Comparison of ENCODE assay signal across 11 mouse cellular contexts in genomic region chr16:93137249-93137648, GRCm38 (mm10).
A peak's percentile ranks its signal among the peaks of the same experiment; 100 is the strongest.
DNase-seq lines count a peak whose midpoint lies in the region; ATAC-seq and TF ChIP-seq lines count a peak whose summit lies in the region.
"Had no signal": no experiment of that assay in that cellular context is flagged by ENCODE, and none has a peak within 500 bp of the region (broad histone marks: within the 10 kb centered on the region; RNA-seq: fewer than 3 reads in every experiment).

No protein-coding gene starts in this region.

- no peak overlapping the region for H3K9ac ChIP-seq in midbrain, postnatal 0 days (replicated peaks; ENCODE audit: low read length, poor library complexity, severe bottlenecking)
- H3K9ac ChIP-seq in midbrain, embryonic 13.5 days (replicated peaks), result no peak overlapping the region
- H3K9ac ChIP-seq in stomach, embryonic 15.5 days, result no peak overlapping the region
- H3K9ac ChIP-seq: lung, embryonic 15.5 days had no signal

- no peak overlapping the region for H3K4me3 ChIP-seq in midbrain, postnatal 0 days (ENCODE audit: low read depth, low read length)
- H3K4me3 ChIP-seq in midbrain, embryonic 13.5 days (replicated peaks), result no peak overlapping the region
- no peak overlapping the region for H3K4me3 ChIP-seq in stomach, embryonic 15.5 days (replicated peaks)
- H3K4me3 ChIP-seq: erythroblast, embryonic 14.5 days; hindbrain, embryonic 10.5 days; lung, embryonic 15.5 days had no signal

- 64% methylated on average over 1 of the region's 1 CpGs for WGBS in midbrain, postnatal 0 days
- 72% methylated on average over 1 of the region's 1 CpGs for WGBS in midbrain, embryonic 13.5 days
- 44% methylated on average over 1 of the region's 1 CpGs for WGBS in stomach, embryonic 15.5 days

- H3K9me3 ChIP-seq in midbrain, postnatal 0 days (ENCODE audit: low read length), result no peaks in the 10 kb centered on the region
- no peaks in the 10 kb centered on the region for H3K9me3 ChIP-seq in midbrain, embryonic 13.5 days
- H3K9me3 ChIP-seq in stomach, embryonic 15.5 days, result no peaks in the 10 kb centered on the region
- H3K9me3 ChIP-seq: hindbrain, embryonic 10.5 days; lung, embryonic 15.5 days had no signal

- TF ChIP-seq CTCF in midbrain, postnatal 0 days (IDR thresholded peaks at IDR 0.05), result peak; percentile 65

- no peak for ATAC-seq in midbrain, postnatal 0 days (ENCODE audit: low FRiP score)
- ATAC-seq in midbrain, embryonic 13.5 days, result no peak
- ATAC-seq in stomach, embryonic 15.5 days (ENCODE audit: insufficient read depth, low FRiP score, low read depth), result peak; percentile 50; the same call in 1 of the 2 replicates

- no peak overlapping the region for H3K27ac ChIP-seq in midbrain, postnatal 0 days (ENCODE audit: low read depth, low read length)
- no peak overlapping the region for H3K27ac ChIP-seq in midbrain, embryonic 13.5 days
- no peak overlapping the region for H3K27ac ChIP-seq in stomach, embryonic 15.5 days
- H3K27ac ChIP-seq: hindbrain, embryonic 10.5 days; lung, embryonic 15.5 days had no signal

- DNase-seq in embryo, embryonic 10 days (ENCODE audit: low spot score), result peak; percentile 19
- DNase-seq in embryo, embryonic 9.5 days (ENCODE audit: extremely low spot score), result no peak
- DNase-seq in midbrain, postnatal 0 days (ENCODE audit: low spot score), result peak; percentile 51
- peak; percentile 38 for DNase-seq in induced T-regulatory cell, adult 2 months (ENCODE audit: low read depth)
- no peak for DNase-seq in spleen, adult 12 weeks (ENCODE audit: low spot score)
- no peak for DNase-seq in layer of hippocampus, postnatal 14 days (ENCODE audit: low spot score in 2 of 2)

- no peaks in the 10 kb centered on the region for H3K36me3 ChIP-seq in midbrain, postnatal 0 days (ENCODE audit: insufficient read depth, low read length)
- no peaks in the 10 kb centered on the region for H3K36me3 ChIP-seq in midbrain, embryonic 13.5 days
- H3K36me3 ChIP-seq in stomach, embryonic 15.5 days, result no peaks in the 10 kb centered on the region
- H3K36me3 ChIP-seq: hindbrain, embryonic 10.5 days; lung, embryonic 15.5 days had no signal

- no peaks in the 10 kb centered on the region for H3K4me1 ChIP-seq in midbrain, postnatal 0 days (ENCODE audit: insufficient read depth, low read length)
- 0 out of 2 replicates have a peak, but pooled peaks cover 4% of the 10 kb centered on the region for H3K4me1 ChIP-seq in midbrain, embryonic 13.5 days (replicated peaks)
- H3K4me1 ChIP-seq in stomach, embryonic 15.5 days, result no peaks in the 10 kb centered on the region
- H3K4me1 ChIP-seq: hindbrain, embryonic 10.5 days; lung, embryonic 15.5 days had no signal

- H3K27me3 ChIP-seq in midbrain, postnatal 0 days (ENCODE audit: insufficient read depth, low read length), result no peaks in the 10 kb centered on the region
- no peaks in the 10 kb centered on the region for H3K27me3 ChIP-seq in midbrain, embryonic 13.5 days
- H3K27me3 ChIP-seq in stomach, embryonic 15.5 days (replicated peaks), result no peaks in the 10 kb centered on the region
- H3K27me3 ChIP-seq: lung, embryonic 15.5 days had no signal

- H3K4me2 ChIP-seq in midbrain, postnatal 0 days (ENCODE audit: low read depth, low read length, poor library complexity, severe bottlenecking), result no peak overlapping the region
- no peak overlapping the region for H3K4me2 ChIP-seq in midbrain, embryonic 13.5 days (replicated peaks)
- H3K4me2 ChIP-seq in stomach, embryonic 15.5 days, result no peak overlapping the region
- H3K4me2 ChIP-seq: lung, embryonic 15.5 days had no signal

Comparison
In these comparisons a context has a peak if more than half of its experiments do, and no peak if none do; other contexts are left out.
1. DNase-seq: peak in embryo, embryonic 10 days (single experiment), midbrain, postnatal 0 days (single experiment) and induced T-regulatory cell, adult 2 months (single experiment); none in embryo, embryonic 9.5 days (single experiment), spleen, adult 12 weeks (single experiment) and layer of hippocampus, postnatal 14 days (0 of 2).